Mouse (Mus musculus) forebrain, embryonic 16.5 days (tissue): ENCODE results near the gene Serpinb6b. TPM values are rescaled to one million over a fixed set of nuclear protein-coding genes. Genes with fewer than 3 reads are reported as not detected.

Source experiments
- ATAC-seq: fragments of 200-750 bp; cut with Nextera tagmentation; 2 replicates; pipeline ENCODE4 v1.8.0; 2017; ENCODE audit warnings: mild to moderate bottlenecking, moderate library complexity
- H3K27ac ChIP-seq: fragments of 300-500 bp; sonication (generic); 2 replicates; pipeline ENCODE4 v1.5.1; 2014; ENCODE audit warnings: low read length, control low read depth
- H3K27me3 ChIP-seq: fragments of 300-500 bp; sonication (generic); replicated peaks from 2 replicates; pipeline ENCODE4 v1.6.1; 2014; ENCODE audit warnings: low read length; ENCODE audit not compliant: control insufficient read depth, insufficient read depth
- H3K36me3 ChIP-seq: fragments of 300-500 bp; sonication (generic); 2 replicates; pipeline ENCODE4 v1.6.1; 2014; ENCODE audit not compliant: control insufficient read depth, insufficient read depth
- H3K4me1 ChIP-seq: fragments of 300-500 bp; sonication (generic); replicated peaks from 2 replicates; pipeline ENCODE4 v1.6.1; 2014; ENCODE audit warnings: low read length; ENCODE audit not compliant: control insufficient read depth, insufficient read depth
- H3K4me2 ChIP-seq: fragments of 300-500 bp; sonication (generic); 2 replicates; pipeline ENCODE4 v1.6.1; 2014; ENCODE audit warnings: mild to moderate bottlenecking, low read length, control low read depth
- H3K4me3 ChIP-seq: fragments of 300-500 bp; sonication (generic); replicated peaks from 2 replicates; pipeline ENCODE4 v1.5.1; 2014; ENCODE audit warnings: mild to moderate bottlenecking, low read length, control low read depth
- H3K9ac ChIP-seq: fragments of 300-500 bp; sonication (generic); replicated peaks from 2 replicates; pipeline ENCODE4 v1.6.1; 2014; ENCODE audit warnings: low read depth, low read length, control low read depth
- H3K9me3 ChIP-seq: fragments of 300-500 bp; sonication (generic); 2 replicates; pipeline ENCODE4 v1.6.1; 2016; ENCODE audit warnings: low read length; ENCODE audit not compliant: control insufficient read depth
- WGBS: fragments of 180-500 bp; shearing (Covaris S2); extraction: QIAGEN DNeasy Blood & Tissue Kit; methylation state at CpG from one replicate; pipeline ENCODE4 v1.1.7; 2014; 5-methylcytosine and 5-hydroxymethylcytosine counted together
- polyA plus RNA-seq: library from polyadenylated mRNA; unstranded; fragments of >200 nt; fragmentation: Nextera tagmentation; extraction: Ambion mirVana; gene quantifications from 2 replicates; pipeline ENCODE4 v1.2.1, GENCODE M21; 2015

Serpinb6b gene
- polyA plus RNA-seq, 1 experiment from 2014 or later = 1.2 TPM

DNA sequence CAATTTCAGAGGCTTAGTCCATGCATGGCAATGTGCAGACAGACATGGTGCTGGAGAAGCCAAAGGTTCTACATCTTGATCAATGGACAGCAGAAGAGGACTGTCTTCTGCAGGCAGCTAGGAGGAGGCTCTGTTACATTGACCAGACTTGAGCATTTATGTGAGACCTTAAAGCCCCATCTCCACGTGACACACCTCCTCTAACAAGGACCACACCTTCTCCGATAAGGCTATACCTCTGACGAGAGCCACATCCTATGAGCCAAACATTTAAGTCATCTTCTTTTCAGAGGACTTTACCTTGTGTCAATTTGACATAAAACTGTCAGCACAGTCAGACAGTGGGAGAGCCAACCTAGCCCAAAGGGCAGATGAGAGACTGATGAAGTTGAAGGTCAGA is 5.8 kb downstream of the Serpinb6b start:
- Histone ChIP-seq H3K4me2 (no peak overlapping the region), H3K36me3 (no peaks in the 10 kb centered on the region), H3K27me3 (no peaks in the 10 kb centered on the region), H3K9me3 (no peaks in the 10 kb centered on the region), H3K9ac (no peak overlapping the region), H3K4me3 (no peak overlapping the region), H3K4me1 (no peaks in the 10 kb centered on the region), H3K27ac (no peak overlapping the region)
- WGBS = 87% methylated on average over 3 of the region's 3 CpGs
- no peak for ATAC-seq

DNA sequence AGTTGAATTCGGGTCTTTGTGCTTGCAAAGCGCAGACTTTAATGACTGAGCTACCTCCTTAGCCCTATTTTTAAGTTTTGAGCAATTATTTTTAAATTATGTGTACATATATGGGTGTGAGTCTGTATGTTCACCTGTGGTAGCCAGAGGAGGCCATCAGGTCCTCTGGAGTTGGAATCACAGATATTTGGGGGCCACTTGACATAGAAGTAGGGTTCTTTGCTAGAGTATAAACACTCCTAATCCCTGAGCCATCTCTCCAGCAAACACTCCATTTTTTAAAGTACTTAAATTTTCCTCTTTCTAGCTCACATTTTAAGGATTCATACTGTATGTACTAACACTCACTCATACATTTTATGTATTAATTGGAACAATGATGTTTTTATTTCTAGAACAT is 9.3 kb downstream of the Serpinb6b start:
- no peak overlapping the region for H3K4me3 ChIP-seq
- H3K27ac ChIP-seq = no peak overlapping the region
- no peak for ATAC-seq
- no peaks in the 10 kb centered on the region for H3K9me3 ChIP-seq
- H3K36me3 ChIP-seq = no peaks in the 10 kb centered on the region
- 85% methylated on average over 2 of the region's 2 CpGs for WGBS
- H3K27me3 ChIP-seq = no peaks in the 10 kb centered on the region
- no peak overlapping the region for H3K4me2 ChIP-seq
- no peak overlapping the region for H3K9ac ChIP-seq
- H3K4me1 ChIP-seq = no peaks in the 10 kb centered on the region

DNA sequence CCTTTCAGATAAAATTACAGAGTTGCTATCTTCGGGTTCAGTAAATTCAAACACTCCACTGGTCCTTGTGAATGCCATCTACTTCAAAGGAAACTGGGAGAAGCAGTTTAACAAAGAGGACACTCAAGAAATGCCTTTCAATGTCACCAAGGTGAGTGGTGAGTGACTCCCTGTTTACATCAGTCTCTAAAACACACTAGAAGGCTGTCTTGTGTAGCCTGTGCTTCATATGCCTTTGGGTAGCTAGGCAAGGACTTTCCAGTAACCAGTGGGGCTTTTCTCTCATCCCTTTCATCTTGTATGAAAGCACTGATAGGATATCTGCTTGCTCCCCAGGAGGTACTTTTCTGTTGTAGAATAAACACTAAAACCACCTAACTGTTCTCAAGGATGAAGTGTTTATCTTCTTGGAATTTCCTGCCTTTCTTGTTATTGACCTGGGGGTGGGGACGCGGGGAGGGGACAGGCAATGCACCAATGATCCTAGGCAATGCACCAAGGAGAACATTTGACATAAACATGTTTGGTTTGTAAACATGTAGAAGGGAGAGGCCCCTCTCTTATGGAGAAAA is 10.0 kb downstream of the Serpinb6b start:
- Histone ChIP-seq H3K9me3 (no peaks in the 10 kb centered on the region), H3K4me3 (no peak overlapping the region), H3K9ac (no peak overlapping the region), H3K27me3 (no peaks in the 10 kb centered on the region), H3K4me1 (no peaks in the 10 kb centered on the region), H3K27ac (no peak overlapping the region), H3K36me3 (no peaks in the 10 kb centered on the region), H3K4me2 (no peak overlapping the region)
- no peak for ATAC-seq
- WGBS = 64% methylated on average over 3 of the region's 3 CpGs

DNA sequence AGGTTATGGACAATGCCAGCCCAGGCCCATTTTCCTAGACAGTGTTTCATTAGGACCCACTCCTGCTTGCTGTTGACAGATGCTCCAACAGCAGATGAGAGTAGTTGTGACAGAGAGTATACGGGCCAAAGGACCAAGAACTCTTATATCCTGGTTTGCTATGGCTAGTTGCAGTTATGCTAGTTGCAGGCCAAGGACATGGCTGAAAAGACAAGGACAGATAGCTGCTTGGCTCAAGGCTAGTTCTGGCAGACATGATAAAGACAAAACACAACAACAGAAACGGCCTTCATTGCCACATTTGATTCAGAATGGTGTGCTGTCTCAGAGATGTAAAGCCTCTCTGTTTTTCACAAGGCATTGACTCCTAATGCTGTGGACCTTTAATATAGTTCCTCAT is 10.7 kb downstream of the Serpinb6b start:
- no peak for ATAC-seq
- Histone ChIP-seq H3K9ac (no peak overlapping the region), H3K27me3 (no peaks in the 10 kb centered on the region), H3K4me3 (no peak overlapping the region), H3K9me3 (no peaks in the 10 kb centered on the region), H3K36me3 (no peaks in the 10 kb centered on the region), H3K4me2 (no peak overlapping the region), H3K27ac (no peak overlapping the region), H3K4me1 (no peaks in the 10 kb centered on the region)
- WGBS = 84% methylated on average over 2 of the region's 2 CpGs

DNA sequence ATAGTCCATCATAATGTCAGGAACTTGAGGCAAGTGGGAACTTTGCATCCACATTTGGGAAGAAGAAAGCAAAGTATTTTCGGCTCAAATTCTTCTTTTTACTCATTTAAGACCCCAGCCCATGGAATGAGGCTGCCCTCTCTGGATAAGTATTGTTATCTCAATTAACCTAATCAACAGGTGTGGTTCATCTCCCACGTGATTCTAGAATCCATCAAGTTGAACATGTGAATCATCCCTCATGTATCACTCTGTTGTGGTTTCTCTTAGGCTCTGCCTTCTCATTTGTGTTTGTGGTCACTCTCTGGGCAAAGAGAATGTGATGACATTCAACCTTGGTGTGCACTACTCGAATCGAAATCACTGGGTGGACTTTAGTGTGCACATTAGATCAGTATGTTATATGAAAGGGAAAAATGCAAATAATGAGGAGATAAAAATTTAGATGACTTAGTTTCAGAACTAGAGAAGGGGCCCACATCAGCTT is 17.6 kb downstream of the Serpinb6b start:
- Histone ChIP-seq H3K27ac (no peak overlapping the region), H3K4me2 (no peak overlapping the region), H3K4me3 (no peak overlapping the region), H3K9ac (no peak overlapping the region), H3K27me3 (no peaks in the 10 kb centered on the region), H3K4me1 (no peaks in the 10 kb centered on the region), H3K36me3 (no peaks in the 10 kb centered on the region), H3K9me3 (no peaks in the 10 kb centered on the region)
- no peak for ATAC-seq
- WGBS = 75% methylated on average over 4 of the region's 4 CpGs

DNA sequence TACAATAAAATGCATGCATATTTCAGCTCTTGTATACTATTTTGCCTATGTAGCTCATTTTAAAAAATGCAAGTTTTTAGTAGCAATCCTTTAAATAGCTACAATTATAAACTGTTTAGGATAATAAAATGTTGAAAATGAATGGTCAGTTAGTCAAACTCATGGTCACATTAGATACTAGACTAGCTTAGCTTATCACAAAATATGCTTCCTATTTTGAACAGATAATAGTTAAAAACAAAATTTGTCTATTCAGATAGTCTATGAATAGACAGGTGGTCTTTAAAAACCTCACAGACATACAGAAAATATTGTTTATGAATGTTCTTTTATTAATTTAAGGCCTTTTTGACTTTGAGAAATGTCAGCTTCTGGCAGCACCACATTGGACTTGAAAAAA is 21.2 kb downstream of the Serpinb6b start:
- Histone ChIP-seq H3K9ac (no peak overlapping the region), H3K4me3 (no peak overlapping the region), H3K27ac (no peak overlapping the region), H3K36me3 (no peaks in the 10 kb centered on the region), H3K9me3 (no peaks in the 10 kb centered on the region), H3K4me1 (no peaks in the 10 kb centered on the region), H3K27me3 (no peaks in the 10 kb centered on the region), H3K4me2 (no peak overlapping the region)
- ATAC-seq = no peak

DNA sequence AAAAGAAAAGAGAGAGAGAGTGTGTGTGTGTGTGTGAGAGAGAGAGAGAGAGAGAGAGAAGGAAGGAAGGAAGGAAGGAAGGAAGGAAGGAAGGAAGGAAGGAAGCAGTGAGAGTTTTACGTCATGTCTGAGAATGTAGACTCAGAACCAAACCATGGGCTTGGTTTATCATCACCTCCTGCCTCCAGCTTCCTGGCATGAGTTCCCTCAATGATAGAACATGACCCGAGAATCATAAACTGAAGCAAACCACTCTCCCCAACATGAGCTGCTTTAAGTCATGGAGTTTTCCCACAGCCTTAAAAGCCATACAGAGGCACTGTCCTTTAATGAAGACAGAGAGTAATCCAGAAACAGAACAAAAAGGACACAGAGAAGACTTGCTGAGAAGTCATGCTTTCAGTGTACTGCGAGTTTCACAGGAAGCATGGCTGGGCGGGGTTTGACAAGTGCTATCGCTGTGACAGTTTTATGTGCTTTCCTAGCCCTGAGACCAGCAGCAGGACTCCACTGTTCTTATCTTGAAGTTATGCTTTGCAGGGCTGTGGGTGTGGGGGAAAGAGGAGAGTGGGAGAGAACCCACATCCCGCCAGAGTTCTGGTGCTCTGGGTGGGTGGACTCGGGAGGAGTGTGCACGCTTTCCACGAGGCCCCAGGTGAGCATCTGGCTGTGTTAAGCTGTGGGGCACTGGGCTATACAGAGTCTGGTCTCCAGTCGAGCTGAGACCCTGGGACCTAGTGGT is 28.3 kb downstream of the Serpinb6b start:
- Histone ChIP-seq H3K4me3 (no peak overlapping the region), H3K27ac (no peak overlapping the region), H3K27me3 (no peaks in the 10 kb centered on the region), H3K9me3 (no peaks in the 10 kb centered on the region), H3K9ac (no peak overlapping the region), H3K36me3 (no peaks in the 10 kb centered on the region), H3K4me2 (no peak overlapping the region), H3K4me1 (no peaks in the 10 kb centered on the region)
- ATAC-seq = no peak
- 88% methylated on average over 10 of the region's 10 CpGs for WGBS

DNA sequence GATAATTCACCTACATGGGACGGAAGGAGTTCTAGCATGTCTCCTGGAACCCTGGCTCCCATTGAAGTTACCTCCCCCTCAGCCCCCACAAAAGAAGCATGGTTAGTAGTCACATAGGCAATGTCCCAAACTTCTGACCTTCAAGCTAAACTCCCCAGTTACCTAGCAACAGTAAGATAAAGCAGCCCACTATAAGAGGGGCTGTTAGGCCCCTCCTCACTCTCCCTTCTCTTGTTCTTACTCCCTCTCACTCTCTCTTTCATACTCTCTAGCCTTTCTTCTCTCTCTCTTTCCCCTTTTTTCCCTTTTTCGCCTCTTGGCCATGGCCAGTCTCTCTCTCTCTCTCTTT is 28.9 kb downstream of the Serpinb6b start:
- Histone ChIP-seq H3K9ac (no peak overlapping the region), H3K36me3 (no peaks in the 10 kb centered on the region), H3K4me3 (no peak overlapping the region), H3K4me1 (no peaks in the 10 kb centered on the region), H3K4me2 (no peak overlapping the region), H3K9me3 (no peaks in the 10 kb centered on the region), H3K27ac (no peak overlapping the region), H3K27me3 (no peaks in the 10 kb centered on the region)
- 78% methylated on average over 2 of the region's 2 CpGs for WGBS
- no peak for ATAC-seq

DNA sequence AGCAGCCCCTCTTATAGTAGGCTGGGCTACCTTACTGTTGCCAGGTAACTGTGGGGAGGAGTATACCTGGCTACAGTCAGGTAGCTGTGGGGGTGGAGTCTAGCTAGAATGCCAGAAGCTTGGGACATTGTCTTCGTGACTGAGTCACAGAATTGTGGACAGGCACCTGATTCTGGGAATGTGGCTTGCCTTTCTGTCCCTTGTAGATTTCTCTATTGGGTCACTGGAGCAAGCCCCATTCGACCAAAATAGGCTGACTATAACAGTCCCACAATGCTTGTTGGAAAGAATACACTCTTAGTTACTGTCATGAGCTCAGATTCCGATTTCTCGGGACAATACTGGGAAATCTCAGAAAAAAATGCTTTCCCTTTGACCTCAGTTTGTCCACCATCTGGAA is 30.0 kb downstream of the Serpinb6b start:
- no peak overlapping the region for H3K4me2 ChIP-seq
- H3K9ac ChIP-seq = no peak overlapping the region
- H3K4me1 ChIP-seq = no peaks in the 10 kb centered on the region
- no peak overlapping the region for H3K4me3 ChIP-seq
- H3K36me3 ChIP-seq = no peaks in the 10 kb centered on the region
- H3K27ac ChIP-seq = no peak overlapping the region
- H3K27me3 ChIP-seq = no peaks in the 10 kb centered on the region
- WGBS = 81% methylated on average over 4 of the region's 4 CpGs
- H3K9me3 ChIP-seq = no peaks in the 10 kb centered on the region
- ATAC-seq = no peak
